Mouse (Mus musculus): Measurements from ENCODE around the gene Gm5941. TPM values are rescaled to one million over a fixed set of nuclear protein-coding genes. Genes with fewer than 3 reads are reported as not detected.
"Not testable (repeated sequence)": the region's sequence is repeated elsewhere in the genome, so short reads cannot be mapped to it uniquely, and the experiment has no call there.

Gene Gm5941
- not detected for total RNA-seq (2021)
- long read RNA-seq, experiment 1: 0 reads
- long read RNA-seq, experiment 2: 0 reads

- not testable (repeated sequence) for DNase-seq
These were observed at the start of gene Gm5941 for GRCm38 (mm10) chrX:92489649-92490048. Gene Gm5941, plus strand, starts transcription at chrX:92489949.

GRCm38 (mm10) chrX:92460496-92460895 lies 29.3 kb upstream of the Gm5941 start:
- no peak for DNase-seq

- no peak for DNase-seq
These were observed 25.0 kb upstream of the Gm5941 start for GRCm38 (mm10) chrX:92464773-92465172.

DNA sequence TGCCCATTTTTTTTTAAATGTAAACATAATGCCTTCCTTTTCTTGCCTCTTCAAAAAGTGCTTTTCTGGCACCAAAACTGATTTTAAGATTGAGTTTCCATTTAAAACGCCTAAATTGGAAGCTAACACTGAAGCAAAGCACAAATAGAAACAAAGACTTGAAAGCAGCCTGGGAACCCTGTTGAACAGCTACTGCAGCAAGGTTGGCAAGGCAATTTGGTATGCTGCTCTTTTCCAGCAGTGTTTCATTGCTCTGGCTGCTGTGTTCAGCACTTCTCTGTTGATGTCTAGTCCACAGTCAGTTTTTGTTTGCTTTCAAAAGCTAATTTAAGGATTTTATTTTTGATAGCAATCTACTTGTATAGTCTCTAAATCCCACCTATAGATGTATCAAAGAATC lies 8.5 kb downstream of the Gm5941 start:
- no peak for DNase-seq

DNA sequence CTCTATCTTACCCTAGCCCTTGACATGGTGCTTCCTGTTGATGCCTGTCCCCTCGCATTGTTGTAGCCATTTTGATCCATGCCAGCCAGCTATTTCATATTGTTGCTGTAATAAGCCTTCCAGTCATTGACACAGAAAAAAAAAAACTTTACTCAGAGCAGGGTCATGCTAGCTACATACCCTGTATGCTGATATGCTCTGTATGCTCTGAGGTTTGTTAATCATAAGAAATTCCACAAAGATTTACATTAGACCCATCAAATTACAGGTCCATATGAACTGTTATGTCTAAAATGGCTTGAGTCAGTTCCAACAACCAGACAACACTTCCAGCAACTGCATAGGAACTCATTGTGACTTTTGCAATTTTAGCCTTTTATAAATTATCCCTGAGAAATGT lies 38.1 kb downstream of the Gm5941 start:
- no peak for DNase-seq

Other genes with a start within 250 kb of the Gm5941 start
- not detected for gene Mageb18, start 109.6 kb downstream of the Gm5941 start, total RNA-seq (2021)